Mouse (Mus musculus) intestine, embryonic 14.5 days (tissue): ENCODE data around the gene Ttll7. TPM values are rescaled to one million over a fixed set of nuclear protein-coding genes. Genes with fewer than 3 reads are reported as not detected.

Source experiments
- ATAC-seq: fragments of 200-750 bp; cut with Nextera tagmentation; replicated peaks from 2 replicates; pipeline ENCODE4 v1.8.0; 2017; ENCODE audit warnings: low read depth, moderate number of reproducible peaks, moderate TSS enrichment, moderate library complexity; ENCODE audit not compliant: low FRiP score, low TSS enrichment
- DNase-seq: peaks from one replicate; pipeline ENCODE4 v3.0.0-alpha.2; 2018; ENCODE audit warnings: low spot score
- H3K27ac ChIP-seq: fragments of 300-500 bp; sonication (generic); 2 replicates; pipeline ENCODE4 v1.5.1; 2014; ENCODE audit warnings: low read depth, mild to moderate bottlenecking, control low read depth
- H3K27me3 ChIP-seq: fragments of 300-500 bp; sonication (generic); replicated peaks from 2 replicates; pipeline ENCODE4 v1.6.1; 2014; ENCODE audit warnings: low read length, control low read depth; ENCODE audit not compliant: control insufficient read depth, insufficient read depth
- H3K36me3 ChIP-seq: fragments of 300-500 bp; sonication (generic); 2 replicates; pipeline ENCODE4 v1.6.1; 2014; ENCODE audit warnings: low read length, control low read depth; ENCODE audit not compliant: control insufficient read depth, insufficient read depth
- H3K4me1 ChIP-seq: fragments of 300-500 bp; sonication (generic); replicated peaks from 2 replicates; pipeline ENCODE4 v1.6.1; 2014; ENCODE audit warnings: low read length, control low read depth, mixed read lengths; ENCODE audit not compliant: control insufficient read depth, insufficient read depth
- H3K4me2 ChIP-seq: fragments of 300-500 bp; sonication (generic); 2 replicates; pipeline ENCODE4 v1.6.1; 2014; ENCODE audit warnings: low read length
- H3K4me3 ChIP-seq: fragments of 300-500 bp; sonication (generic); 2 replicates; pipeline ENCODE4 v1.5.1; 2014; ENCODE audit warnings: low read depth, low read length, control low read depth, mixed read lengths
- H3K9ac ChIP-seq: fragments of 300-500 bp; sonication (generic); 2 replicates; pipeline ENCODE4 v1.6.1; 2014; ENCODE audit warnings: mild to moderate bottlenecking, low read length
- H3K9me3 ChIP-seq: fragments of 300-500 bp; sonication (generic); 2 replicates; pipeline ENCODE4 v1.6.1; 2016; ENCODE audit warnings: low read length, control low read depth; ENCODE audit not compliant: control insufficient read depth
- WGBS: fragments of 180-500 bp; shearing (Covaris S2); extraction: QIAGEN DNeasy Blood & Tissue Kit; methylation state at CpG from one replicate; pipeline ENCODE4 v1.1.7; 2014; 5-methylcytosine and 5-hydroxymethylcytosine counted together
- polyA plus RNA-seq: library from polyadenylated mRNA; unstranded; fragments of >200 nt; fragmentation: Nextera tagmentation; extraction: Ambion mirVana; gene quantifications from 2 replicates; pipeline ENCODE4 v1.2.1, GENCODE M21; 2014

Gene Ttll7
- polyA plus RNA-seq, 1 experiment from 2014 or later, result 2.1 TPM

DNA sequence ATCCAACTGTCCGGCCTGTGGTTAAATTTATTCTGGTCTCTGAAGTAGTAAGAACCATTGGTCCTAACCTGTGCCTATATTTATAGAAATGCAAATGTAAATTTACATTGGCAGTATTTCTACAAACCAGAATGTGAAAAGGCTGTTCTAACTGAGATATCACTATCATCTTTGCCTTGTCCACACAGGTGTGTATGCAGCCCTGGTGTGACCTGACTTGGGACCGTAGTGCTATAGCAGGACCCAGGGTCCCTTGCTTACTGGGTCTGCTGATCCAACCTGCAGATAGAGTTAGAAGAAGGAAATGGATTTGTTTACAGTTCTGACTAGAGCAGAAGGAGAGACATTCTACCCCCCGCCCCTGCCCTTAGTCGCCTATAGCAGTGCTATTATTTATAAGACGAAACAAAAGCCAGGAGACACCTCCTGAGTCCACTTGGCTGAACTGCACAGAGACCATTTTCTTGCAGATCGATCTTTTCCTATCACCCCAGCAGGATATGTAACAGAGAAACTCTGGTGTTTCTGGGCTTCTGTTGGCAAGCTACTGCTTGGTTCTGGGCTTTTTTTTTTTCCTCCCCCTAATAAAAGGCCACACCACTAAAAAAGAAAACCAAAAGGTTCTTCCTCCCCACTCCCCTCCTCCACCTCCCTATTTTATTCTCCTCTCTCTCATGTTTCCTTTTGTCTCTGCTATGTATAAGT is 75.3 kb downstream of the Ttll7 start:
- no peak for ATAC-seq

GRCm38 (mm10) chr3:146928141-146928540 is 76.0 kb downstream of the Ttll7 start:
- no peak overlapping the region for H3K27ac ChIP-seq
- ATAC-seq, result no peak
- no peak for DNase-seq
- H3K27me3 ChIP-seq, result no peaks in the 10 kb centered on the region
- no peak overlapping the region for H3K9ac ChIP-seq
- no peak overlapping the region for H3K4me2 ChIP-seq
- no peaks in the 10 kb centered on the region for H3K36me3 ChIP-seq
- 85% methylated on average over 7 of the region's 7 CpGs for WGBS
- H3K4me1 ChIP-seq, result no peaks in the 10 kb centered on the region
- H3K4me3 ChIP-seq, result no peak overlapping the region
- no peaks in the 10 kb centered on the region for H3K9me3 ChIP-seq

More for the DNA sequence above, 75.3 kb downstream of the Ttll7 start:
- no peak for DNase-seq
- Histone ChIP-seq H3K4me2 (no peak overlapping the region), H3K4me3 (no peak overlapping the region), H3K36me3 (no peaks in the 10 kb centered on the region), H3K27me3 (no peaks in the 10 kb centered on the region), H3K27ac (no peak overlapping the region), H3K4me1 (no peaks in the 10 kb centered on the region), H3K9ac (no peak overlapping the region), H3K9me3 (no peaks in the 10 kb centered on the region)
- 74% methylated on average over 6 of the region's 6 CpGs for WGBS

DNA sequence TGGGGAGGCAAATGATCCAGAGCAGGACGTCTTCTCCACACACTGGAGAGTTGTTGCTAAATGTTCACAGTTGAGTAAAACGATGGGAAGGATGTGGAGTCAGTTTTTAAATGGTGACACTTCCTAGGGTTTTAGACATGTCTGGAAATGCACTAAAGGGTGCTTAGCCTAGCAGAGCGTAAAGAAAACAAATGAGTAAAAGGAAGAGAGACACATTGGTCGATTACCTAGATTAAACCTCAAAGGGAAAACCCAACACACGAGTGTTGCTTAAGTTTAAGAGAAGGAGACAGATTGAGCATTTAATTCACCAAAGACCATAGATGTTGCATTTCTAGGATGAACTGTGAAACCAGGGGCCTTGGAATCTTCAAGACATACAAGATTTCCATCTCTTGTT is 76.8 kb downstream of the Ttll7 start:
- H3K9me3 ChIP-seq, result no peaks in the 10 kb centered on the region
- H3K36me3 ChIP-seq, result no peaks in the 10 kb centered on the region
- no peak overlapping the region for H3K4me2 ChIP-seq
- H3K9ac ChIP-seq, result no peak overlapping the region
- 83% methylated on average over 5 of the region's 5 CpGs for WGBS
- no peak overlapping the region for H3K4me3 ChIP-seq
- H3K27ac ChIP-seq, result no peak overlapping the region
- H3K27me3 ChIP-seq, result no peaks in the 10 kb centered on the region
- no peak for ATAC-seq
- DNase-seq, result no peak
- no peaks in the 10 kb centered on the region for H3K4me1 ChIP-seq

DNA sequence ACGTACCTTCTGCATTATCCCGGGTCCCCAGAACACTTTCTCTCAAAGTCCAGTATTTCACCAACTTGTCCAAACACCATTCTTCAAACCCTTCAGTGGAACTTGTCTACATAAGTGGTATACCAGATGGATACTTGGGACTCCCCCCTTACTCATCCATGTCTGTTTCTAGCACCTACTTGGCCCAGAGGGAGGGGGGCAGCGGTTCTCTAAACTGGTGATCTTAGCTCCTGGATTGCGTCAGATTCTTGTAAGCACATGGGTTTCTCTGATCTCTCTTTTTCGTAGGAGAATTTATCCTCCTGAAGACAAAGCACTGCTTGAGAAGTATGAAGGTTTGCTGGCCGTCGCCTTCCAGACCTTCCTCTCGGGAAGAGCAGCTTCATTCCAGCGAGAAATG is 79.0 kb downstream of the Ttll7 start:
- 78% methylated on average over 9 of the region's 9 CpGs for WGBS

GRCm38 (mm10) chr3:146932506-146932905 is 80.3 kb downstream of the Ttll7 start:
- DNase-seq, result no peak
- Histone ChIP-seq H3K4me1 (no peaks in the 10 kb centered on the region), H3K27ac (no peak overlapping the region), H3K36me3 (no peaks in the 10 kb centered on the region), H3K4me2 (no peak overlapping the region), H3K9me3 (peaks cover 5% of the 10 kb centered on the region; the same call in 1 of the 2 replicates), H3K4me3 (no peak overlapping the region), H3K27me3 (no peaks in the 10 kb centered on the region), H3K9ac (no peak overlapping the region)
- no peak for ATAC-seq
- WGBS, result 85% methylated on average over 5 of the region's 5 CpGs

More for the DNA sequence above, 79.0 kb downstream of the Ttll7 start:
- Histone ChIP-seq H3K36me3 (no peaks in the 10 kb centered on the region), H3K9me3 (peaks cover 5% of the 10 kb centered on the region; the same call in 1 of the 2 replicates), H3K4me3 (no peak overlapping the region), H3K4me2 (no peak overlapping the region), H3K27ac (no peak overlapping the region), H3K9ac (no peak overlapping the region), H3K4me1 (no peaks in the 10 kb centered on the region), H3K27me3 (no peaks in the 10 kb centered on the region)
- ATAC-seq, result no peak
- DNase-seq, result no peak

GRCm38 (mm10) chr3:146936888-146937287 is 84.7 kb downstream of the Ttll7 start:
- no peak overlapping the region for H3K4me3 ChIP-seq
- no peak overlapping the region for H3K27ac ChIP-seq
- no peak for ATAC-seq
- no peak overlapping the region for H3K9ac ChIP-seq
- no peak for DNase-seq
- no peaks in the 10 kb centered on the region for H3K27me3 ChIP-seq
- H3K4me1 ChIP-seq, result no peaks in the 10 kb centered on the region
- H3K9me3 ChIP-seq, result peaks cover 5% of the 10 kb centered on the region; the same call in 1 of the 2 replicates
- no peak overlapping the region for H3K4me2 ChIP-seq
- WGBS, result 70% methylated on average over 4 of the region's 4 CpGs
- H3K36me3 ChIP-seq, result no peaks in the 10 kb centered on the region

DNA sequence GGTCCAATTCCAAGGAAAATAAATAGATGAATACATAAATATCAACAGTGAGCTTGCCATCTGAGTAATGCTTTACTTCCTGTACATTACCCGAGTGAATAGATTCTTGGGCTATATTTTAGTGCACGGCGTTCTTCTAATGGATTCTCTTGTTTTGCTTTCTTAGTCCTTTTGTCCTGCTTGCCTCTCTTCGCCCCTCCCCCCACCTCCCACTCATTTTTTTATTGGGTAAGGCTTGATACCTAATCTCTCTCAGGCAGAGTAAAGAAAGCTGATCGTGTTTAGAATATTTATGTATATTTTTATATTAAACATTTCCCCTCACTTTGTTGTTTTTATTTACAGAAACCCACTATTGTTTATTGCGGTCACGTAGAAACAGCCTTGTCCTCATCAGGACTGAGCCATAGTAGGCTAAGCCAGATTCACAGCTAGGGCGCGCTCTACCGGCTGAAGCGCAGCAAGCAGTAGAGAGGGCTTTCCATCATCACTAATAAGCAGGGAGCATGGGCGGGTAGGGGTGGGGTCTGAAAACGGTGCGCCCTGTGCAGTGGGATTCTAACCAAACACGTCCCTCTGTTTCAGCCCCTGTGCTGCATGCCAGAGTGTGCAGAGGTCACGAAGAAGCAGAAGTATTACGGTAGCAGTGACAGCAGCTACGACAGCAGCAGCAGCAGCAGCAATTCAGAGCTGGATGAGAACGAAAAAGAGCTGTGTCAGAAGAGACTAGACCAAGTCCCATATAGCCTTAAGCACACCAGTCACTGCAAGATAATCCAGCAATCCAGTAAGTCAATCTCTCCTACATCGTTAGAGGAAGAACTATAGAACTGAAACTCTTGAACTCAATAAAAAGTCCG is 87.5 kb downstream of the Ttll7 start:
- Histone ChIP-seq H3K9ac (no peak overlapping the region), H3K9me3 (peaks cover 5% of the 10 kb centered on the region; the same call in 1 of the 2 replicates), H3K36me3 (no peaks in the 10 kb centered on the region), H3K4me2 (peak overlapping the region; percentile 7), H3K4me1 (no peaks in the 10 kb centered on the region), H3K4me3 (no peak overlapping the region), H3K27ac (no peak overlapping the region), H3K27me3 (no peaks in the 10 kb centered on the region)
- ATAC-seq (peak; percentile 50; the same call in 1 of the 2 replicates), DNase-seq (peak; percentile 51)
- 32% methylated on average over 21 of the region's 21 CpGs for WGBS

- no peak for DNase-seq
- Histone ChIP-seq H3K4me1 (no peaks in the 10 kb centered on the region), H3K27ac (no peak overlapping the region), H3K36me3 (no peaks in the 10 kb centered on the region), H3K9me3 (no peaks in the 10 kb centered on the region), H3K9ac (no peak overlapping the region), H3K27me3 (no peaks in the 10 kb centered on the region), H3K4me2 (no peak overlapping the region), H3K4me3 (no peak overlapping the region)
- 90% methylated on average over 2 of the region's 2 CpGs for WGBS
- ATAC-seq, result no peak
Observed at GRCm38 (mm10) chr3:146943101-146943500, 90.9 kb downstream of the Ttll7 start.
